Mouse (Mus musculus) intestine, embryonic 16.5 days (tissue): ENCODE measurements around the gene Alkbh4. TPM values are rescaled to one million over a fixed set of nuclear protein-coding genes. Genes with fewer than 3 reads are reported as not detected.

ENCODE experiments used
- ATAC-seq: fragments of 200-750 bp; cut with Nextera tagmentation; 2 replicates; pipeline ENCODE4 v1.8.0; 2017; ENCODE audit warnings: moderate TSS enrichment, moderate library complexity
- H3K27ac ChIP-seq: fragments of 300-500 bp; sonication (generic); 2 replicates; pipeline ENCODE4 v1.5.1; 2014; ENCODE audit warnings: mild to moderate bottlenecking, low read length
- H3K27me3 ChIP-seq: fragments of 300-500 bp; sonication (generic); replicated peaks from 2 replicates; pipeline ENCODE4 v1.6.1; 2014; ENCODE audit warnings: low read length, control low read depth, mixed read lengths; ENCODE audit not compliant: control insufficient read depth, insufficient read depth
- H3K36me3 ChIP-seq: fragments of 300-500 bp; sonication (generic); 2 replicates; pipeline ENCODE4 v1.6.1; 2014; ENCODE audit warnings: low read length, control low read depth; ENCODE audit not compliant: control insufficient read depth, insufficient read depth
- H3K4me1 ChIP-seq: fragments of 300-500 bp; sonication (generic); 2 replicates; pipeline ENCODE4 v1.6.1; 2014; ENCODE audit warnings: low read length, control low read depth, mixed read lengths; ENCODE audit not compliant: control insufficient read depth, insufficient read depth
- H3K4me2 ChIP-seq: fragments of 300-500 bp; sonication (generic); 2 replicates; pipeline ENCODE4 v1.6.1; 2014; ENCODE audit warnings: low read depth, low read length, control low read depth
- H3K4me3 ChIP-seq: fragments of 300-500 bp; sonication (generic); 2 replicates; pipeline ENCODE4 v1.5.1; 2014; ENCODE audit warnings: mild to moderate bottlenecking, low read length
- H3K9ac ChIP-seq: fragments of 300-500 bp; sonication (generic); 2 replicates; pipeline ENCODE4 v1.6.1; 2014; ENCODE audit warnings: low read depth, low read length
- H3K9me3 ChIP-seq: fragments of 300-500 bp; sonication (generic); 2 replicates; pipeline ENCODE4 v1.6.1; 2016; ENCODE audit warnings: low read length, control low read depth; ENCODE audit not compliant: control insufficient read depth
- WGBS: fragments of 180-500 bp; shearing (Covaris S2); extraction: QIAGEN DNeasy Blood & Tissue Kit; methylation state at CpG from one replicate; pipeline ENCODE4 v1.1.7; 2014; 5-methylcytosine and 5-hydroxymethylcytosine counted together
- polyA plus RNA-seq: library from polyadenylated mRNA; unstranded; fragments of >200 nt; fragmentation: Nextera tagmentation; extraction: Ambion mirVana; gene quantifications from 2 replicates; pipeline ENCODE4 v1.2.1, GENCODE M21; 2015

The Alkbh4 gene
- polyA plus RNA-seq: 16.7 and 17.2 TPM in 2 replicates

- Histone ChIP-seq H3K4me1 (peaks cover 12% of the 10 kb centered on the region; the same call in 1 of the 2 replicates), H3K27me3 (no peaks in the 10 kb centered on the region), H3K4me2 (peak within 1 kb of the TSS; percentile 65), H3K4me3 (peak within 1 kb of the TSS; percentile 81), H3K9ac (peak within 1 kb of the TSS; percentile 78), H3K27ac (peak within 1 kb of the TSS; percentile 58), H3K36me3 (peaks cover 8% of the 10 kb centered on the region), H3K9me3 (no peaks in the 10 kb centered on the region)
- ATAC-seq: peak; percentile 96
- WGBS: under 1% methylated on average over 60 of the region's 60 CpGs
Observed at GRCm38 (mm10) chr5:136135571-136136291, at the start of gene Alkbh4, which contains the start of gene Lrwd1. Gene Alkbh4, plus strand, starts transcription at chr5:136136146. Gene Lrwd1, minus strand, starts transcription at chr5:136136074.

DNA sequence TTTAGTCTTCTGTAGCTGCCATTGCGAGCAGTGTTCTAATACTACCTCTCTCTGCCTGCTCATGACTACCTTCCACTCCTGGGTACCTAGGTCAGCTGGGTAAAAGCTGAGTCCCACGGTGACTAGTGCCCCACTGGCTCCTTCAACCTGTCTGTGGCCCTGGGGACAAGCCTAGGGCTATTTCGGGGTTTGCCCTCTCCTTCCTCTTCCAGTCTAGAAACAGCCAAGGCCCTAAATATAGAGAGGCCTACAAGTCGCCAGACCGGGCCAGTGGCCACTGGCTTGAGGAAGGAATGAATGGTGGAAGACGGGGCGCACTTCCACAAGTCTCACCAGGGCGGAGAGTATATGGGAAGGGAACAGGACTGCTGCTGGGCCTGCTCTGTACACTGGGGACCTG lies 49.7 kb upstream of the Alkbh4 start:
- no peak overlapping the region for H3K4me3 ChIP-seq
- no peak overlapping the region for H3K27ac ChIP-seq
- H3K36me3 ChIP-seq: no peaks in the 10 kb centered on the region
- peaks cover 9% of the 10 kb centered on the region for H3K4me1 ChIP-seq
- H3K9me3 ChIP-seq: no peaks in the 10 kb centered on the region
- ATAC-seq: no peak
- 92% methylated on average over 8 of the region's 8 CpGs for WGBS
- H3K27me3 ChIP-seq: no peaks in the 10 kb centered on the region
- H3K4me2 ChIP-seq: no peak overlapping the region
- H3K9ac ChIP-seq: no peak overlapping the region

DNA sequence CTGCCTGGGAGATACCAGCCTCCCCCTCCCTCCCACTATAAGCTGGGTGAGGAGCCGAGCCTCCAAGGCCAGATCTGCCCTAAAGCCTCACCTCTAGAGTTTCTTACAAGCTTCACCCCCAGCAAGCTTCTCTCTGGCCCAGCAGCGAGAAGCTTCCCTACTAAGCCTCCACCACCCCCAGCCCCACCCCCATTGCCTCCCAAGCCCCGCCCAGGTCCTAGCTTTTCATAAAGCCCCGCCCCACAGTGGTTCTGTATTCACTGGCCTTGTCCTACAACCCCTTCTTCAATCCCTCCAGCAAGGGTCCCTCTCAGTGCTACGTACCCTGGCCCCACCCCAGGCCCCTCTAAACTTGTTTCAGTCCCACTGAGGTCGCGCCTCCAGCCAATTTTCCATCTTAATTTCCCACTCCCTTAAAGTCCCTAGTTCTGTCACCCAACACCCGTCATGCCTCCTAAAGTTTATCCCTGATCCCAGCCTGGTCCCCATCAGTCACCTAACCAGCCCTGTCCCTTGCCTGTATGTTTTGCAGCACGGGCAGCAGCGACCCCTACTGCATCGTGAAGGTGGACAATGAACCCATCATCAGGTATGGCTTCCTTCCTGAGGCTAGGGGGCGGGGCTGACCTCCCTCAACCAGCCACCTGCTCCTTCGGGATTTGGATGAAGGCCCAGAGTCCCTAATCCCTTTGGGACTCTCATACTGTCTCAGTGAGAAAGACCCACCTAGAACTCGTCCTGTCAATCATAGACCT lies 46.9 kb upstream of the Alkbh4 start:
- no peak for ATAC-seq
- 22% methylated on average over 14 of the region's 14 CpGs for WGBS
- Histone ChIP-seq H3K4me1 (peaks cover 9% of the 10 kb centered on the region), H3K4me3 (no peak overlapping the region), H3K27me3 (no peaks in the 10 kb centered on the region), H3K27ac (no peak overlapping the region), H3K36me3 (no peaks in the 10 kb centered on the region), H3K9ac (no peak overlapping the region), H3K4me2 (no peak overlapping the region), H3K9me3 (no peaks in the 10 kb centered on the region)

DNA sequence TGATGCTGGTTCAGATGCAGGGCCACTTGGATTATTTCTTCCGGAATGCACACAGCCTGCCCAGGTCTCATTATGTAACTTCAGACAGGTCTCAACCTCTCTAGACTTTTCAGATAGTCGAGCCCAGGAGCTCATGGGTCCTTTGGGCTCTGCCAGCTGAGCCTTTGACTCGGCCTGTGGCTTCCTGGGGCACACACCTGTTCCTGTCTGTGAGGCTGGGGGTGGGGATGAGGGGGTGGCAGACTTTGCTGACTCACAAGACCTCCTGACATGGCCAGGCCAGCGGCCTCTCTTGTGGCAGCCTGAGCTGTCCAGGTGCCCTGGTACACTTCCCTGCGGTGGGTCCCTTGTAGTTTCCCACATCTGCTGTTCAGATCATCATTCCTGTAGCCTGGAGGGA lies 44.0 kb upstream of the Alkbh4 start:
- Histone ChIP-seq H3K4me1 (no peaks in the 10 kb centered on the region), H3K4me3 (no peak overlapping the region), H3K4me2 (no peak overlapping the region), H3K36me3 (no peaks in the 10 kb centered on the region), H3K9ac (no peak overlapping the region), H3K27me3 (no peaks in the 10 kb centered on the region), H3K9me3 (no peaks in the 10 kb centered on the region), H3K27ac (no peak overlapping the region)
- WGBS: 69% methylated on average over 5 of the region's 5 CpGs
- ATAC-seq: no peak

GRCm38 (mm10) chr5:136094249-136095010 lies 41.5 kb upstream of the Alkbh4 start:
- no peak overlapping the region for H3K27ac ChIP-seq
- no peak for ATAC-seq
- no peaks in the 10 kb centered on the region for H3K4me1 ChIP-seq
- no peaks in the 10 kb centered on the region for H3K27me3 ChIP-seq
- H3K9ac ChIP-seq: no peak overlapping the region
- no peak overlapping the region for H3K4me3 ChIP-seq
- 68% methylated on average over 8 of the region's 8 CpGs for WGBS
- H3K36me3 ChIP-seq: no peaks in the 10 kb centered on the region
- no peak overlapping the region for H3K4me2 ChIP-seq
- H3K9me3 ChIP-seq: no peaks in the 10 kb centered on the region

GRCm38 (mm10) chr5:136095089-136095488 lies 40.9 kb upstream of the Alkbh4 start:
- 76% methylated on average over 7 of the region's 7 CpGs for WGBS
- no peak for ATAC-seq

GRCm38 (mm10) chr5:136098536-136098935 lies 37.4 kb upstream of the Alkbh4 start:
- 85% methylated on average over 10 of the region's 10 CpGs for WGBS
- Histone ChIP-seq H3K4me2 (no peak overlapping the region), H3K36me3 (no peaks in the 10 kb centered on the region), H3K4me3 (no peak overlapping the region), H3K9ac (no peak overlapping the region), H3K9me3 (no peaks in the 10 kb centered on the region), H3K27me3 (no peaks in the 10 kb centered on the region), H3K4me1 (peaks cover 11% of the 10 kb centered on the region; the same call in 1 of the 2 replicates), H3K27ac (no peak overlapping the region)
- ATAC-seq: no peak

More at GRCm38 (mm10) chr5:136095089-136095488, 40.9 kb upstream of the Alkbh4 start:
- no peaks in the 10 kb centered on the region for H3K36me3 ChIP-seq
- H3K4me1 ChIP-seq: no peaks in the 10 kb centered on the region
- H3K9ac ChIP-seq: no peak overlapping the region
- no peaks in the 10 kb centered on the region for H3K9me3 ChIP-seq
- H3K4me2 ChIP-seq: no peak overlapping the region
- no peaks in the 10 kb centered on the region for H3K27me3 ChIP-seq
- H3K27ac ChIP-seq: no peak overlapping the region
- no peak overlapping the region for H3K4me3 ChIP-seq

- Histone ChIP-seq H3K27me3 (no peaks in the 10 kb centered on the region), H3K9me3 (no peaks in the 10 kb centered on the region), H3K9ac (peak overlapping the region; percentile 51; the same call in 1 of the 2 replicates), H3K4me3 (peak overlapping the region; percentile 36), H3K4me2 (peak overlapping the region; percentile 72), H3K27ac (no peak overlapping the region), H3K4me1 (peaks cover 11% of the 10 kb centered on the region; the same call in 1 of the 2 replicates), H3K36me3 (no peaks in the 10 kb centered on the region)
- peak; percentile 79 for ATAC-seq
- WGBS: 10% methylated on average over 41 of the region's 41 CpGs
Observed at GRCm38 (mm10) chr5:136102099-136102820, 33.7 kb upstream of the Alkbh4 start.
